Mouse (Mus musculus) retina, postnatal 1 day (tissue): ENCODE data around the gene Cxcl13.

Experiments
- DNase-seq: peaks from one replicate; pipeline ENCODE4 v3.0.0-alpha.2; 2012

Gene Cxcl13

GRCm38 (mm10) chr5:95991339-95992292 lies 34.9 kb downstream of the Cxcl13 start:
- DNase-seq = peak; percentile 5

- no peak for DNase-seq
Observed at GRCm38 (mm10) chr5:95997276-95997675, 40.5 kb downstream of the Cxcl13 start.

- DNase-seq = no peak
Observed at GRCm38 (mm10) chr5:96003348-96003747, 46.6 kb downstream of the Cxcl13 start.

- no peak for DNase-seq
Observed at GRCm38 (mm10) chr5:96008274-96008842, 51.6 kb downstream of the Cxcl13 start.

- no peak for DNase-seq
Observed at GRCm38 (mm10) chr5:96009076-96009475, 52.3 kb downstream of the Cxcl13 start.
